Mouse (Mus musculus) intestine, embryonic 16.5 days (tissue): Measurements from ENCODE around the gene Tmem74b. TPM values are rescaled to one million over a fixed set of nuclear protein-coding genes. Genes with fewer than 3 reads are reported as not detected.

Experiments used
- ATAC-seq: fragments of 200-750 bp; cut with Nextera tagmentation; 2 replicates; pipeline ENCODE4 v1.8.0; 2017; ENCODE audit warnings: moderate TSS enrichment, moderate library complexity
- H3K27ac ChIP-seq: fragments of 300-500 bp; sonication (generic); 2 replicates; pipeline ENCODE4 v1.5.1; 2014; ENCODE audit warnings: mild to moderate bottlenecking, low read length
- H3K27me3 ChIP-seq: fragments of 300-500 bp; sonication (generic); replicated peaks from 2 replicates; pipeline ENCODE4 v1.6.1; 2014; ENCODE audit warnings: low read length, control low read depth, mixed read lengths; ENCODE audit not compliant: control insufficient read depth, insufficient read depth
- H3K36me3 ChIP-seq: fragments of 300-500 bp; sonication (generic); 2 replicates; pipeline ENCODE4 v1.6.1; 2014; ENCODE audit warnings: low read length, control low read depth; ENCODE audit not compliant: control insufficient read depth, insufficient read depth
- H3K4me1 ChIP-seq: fragments of 300-500 bp; sonication (generic); 2 replicates; pipeline ENCODE4 v1.6.1; 2014; ENCODE audit warnings: low read length, control low read depth, mixed read lengths; ENCODE audit not compliant: control insufficient read depth, insufficient read depth
- H3K4me2 ChIP-seq: fragments of 300-500 bp; sonication (generic); 2 replicates; pipeline ENCODE4 v1.6.1; 2014; ENCODE audit warnings: low read depth, low read length, control low read depth
- H3K4me3 ChIP-seq: fragments of 300-500 bp; sonication (generic); 2 replicates; pipeline ENCODE4 v1.5.1; 2014; ENCODE audit warnings: mild to moderate bottlenecking, low read length
- H3K9ac ChIP-seq: fragments of 300-500 bp; sonication (generic); 2 replicates; pipeline ENCODE4 v1.6.1; 2014; ENCODE audit warnings: low read depth, low read length
- H3K9me3 ChIP-seq: fragments of 300-500 bp; sonication (generic); 2 replicates; pipeline ENCODE4 v1.6.1; 2016; ENCODE audit warnings: low read length, control low read depth; ENCODE audit not compliant: control insufficient read depth
- WGBS: fragments of 180-500 bp; shearing (Covaris S2); extraction: QIAGEN DNeasy Blood & Tissue Kit; methylation state at CpG from one replicate; pipeline ENCODE4 v1.1.7; 2014; 5-methylcytosine and 5-hydroxymethylcytosine counted together
- polyA plus RNA-seq: library from polyadenylated mRNA; unstranded; fragments of >200 nt; fragmentation: Nextera tagmentation; extraction: Ambion mirVana; gene quantifications from 2 replicates; pipeline ENCODE4 v1.2.1, GENCODE M21; 2015

The Tmem74b gene
- polyA plus RNA-seq, 1 experiment from 2014 or later, result 1.9 TPM

DNA sequence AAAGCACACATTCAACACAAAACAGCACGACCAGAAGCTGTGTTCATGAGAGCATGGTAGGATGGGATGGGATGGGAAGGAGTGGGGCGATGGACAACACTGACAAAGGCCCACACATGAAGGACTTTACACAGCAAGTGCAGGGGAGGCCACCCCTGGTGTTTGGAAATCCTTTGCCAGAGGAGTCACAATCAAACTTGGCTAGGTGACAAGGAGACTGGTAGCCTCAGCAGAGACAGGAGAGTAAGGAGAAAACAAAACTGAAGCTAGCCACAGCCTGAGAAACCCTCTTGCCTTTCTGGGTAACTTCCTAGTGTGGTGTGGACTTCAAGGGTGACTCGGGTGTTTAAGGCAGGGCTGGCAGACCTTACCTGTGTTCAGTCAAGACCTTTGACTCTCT lies 37.3 kb downstream of the Tmem74b start:
- no peak overlapping the region for H3K4me2 ChIP-seq
- 0 out of 2 replicates have a peak, but pooled peaks cover under 1% of the 10 kb centered on the region for H3K36me3 ChIP-seq
- ATAC-seq, result no peak
- H3K27me3 ChIP-seq, result 0 out of 2 replicates have a peak, but pooled peaks cover 2% of the 10 kb centered on the region
- H3K4me1 ChIP-seq, result peaks cover 8% of the 10 kb centered on the region
- H3K4me3 ChIP-seq, result no peak overlapping the region
- H3K9ac ChIP-seq, result no peak overlapping the region
- WGBS, result 94% methylated on average over 3 of the region's 3 CpGs
- H3K9me3 ChIP-seq, result no peaks in the 10 kb centered on the region
- H3K27ac ChIP-seq, result no peak overlapping the region

DNA sequence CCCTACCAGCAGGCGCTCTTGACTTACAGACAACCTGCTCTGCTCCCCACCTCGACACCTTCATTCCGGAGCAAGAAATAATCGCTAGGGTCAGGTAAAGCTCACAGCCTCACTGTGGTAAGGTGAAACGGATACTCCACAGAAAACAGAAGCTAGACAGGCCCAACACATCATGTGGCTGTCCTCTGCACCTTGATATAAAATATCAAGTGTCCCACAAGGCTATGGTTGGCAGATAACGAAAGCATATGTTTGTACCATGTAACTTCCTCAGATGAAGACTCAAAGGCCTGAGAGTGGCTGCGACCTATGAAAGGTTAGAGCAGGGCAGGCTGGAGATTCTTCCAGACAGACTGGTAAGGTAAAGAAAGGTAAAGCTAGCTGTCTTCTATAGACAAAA lies 37.7 kb downstream of the Tmem74b start:
- Histone ChIP-seq H3K4me3 (no peak overlapping the region), H3K9ac (no peak overlapping the region), H3K27me3 (0 out of 2 replicates have a peak, but pooled peaks cover 2% of the 10 kb centered on the region), H3K4me2 (0 out of 2 replicates have a peak overlapping the region, but pooled peaks have one; percentile 56), H3K9me3 (no peaks in the 10 kb centered on the region), H3K4me1 (peaks cover 8% of the 10 kb centered on the region), H3K36me3 (no peaks in the 10 kb centered on the region), H3K27ac (no peak overlapping the region)
- ATAC-seq, result no peak
- 87% methylated on average over 7 of the region's 7 CpGs for WGBS

DNA sequence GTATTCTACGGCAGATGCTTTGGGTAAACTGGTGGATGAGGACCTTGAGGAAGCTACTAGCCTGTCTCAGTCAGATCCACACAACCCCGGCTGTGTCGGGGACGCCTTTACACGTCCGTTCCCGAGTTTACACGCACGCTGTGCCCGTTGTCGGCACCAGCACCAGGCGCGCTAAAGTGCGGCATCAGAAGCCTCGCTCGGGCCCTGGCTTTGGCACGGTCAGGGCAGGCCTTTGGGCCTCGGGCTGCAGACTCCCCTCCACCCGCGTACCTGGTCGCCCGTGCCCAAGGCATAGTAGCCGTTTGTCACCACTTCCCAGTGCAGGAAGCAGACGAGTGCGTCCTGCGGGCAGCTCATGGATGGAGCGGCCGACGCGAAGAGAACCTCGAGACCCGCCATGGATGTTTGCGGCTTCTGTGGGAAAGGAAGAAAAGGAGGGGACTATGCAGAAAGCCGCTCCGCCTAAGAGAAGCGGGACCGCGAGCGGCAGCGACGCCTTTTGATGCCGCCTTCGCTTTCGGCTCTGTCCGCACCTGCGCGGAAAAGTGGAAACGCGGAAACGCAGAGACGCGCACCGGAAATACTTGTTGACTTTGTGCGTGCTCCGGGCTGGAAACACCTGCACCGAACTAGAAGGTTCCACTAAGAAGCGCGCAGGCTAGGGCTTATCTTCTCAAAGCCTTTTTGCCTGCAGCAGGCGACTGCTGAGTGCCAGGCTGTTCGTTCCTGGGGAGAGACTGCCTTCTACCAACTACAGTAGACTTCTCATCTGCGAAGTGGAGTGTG lies 39.1 kb downstream of the Tmem74b start:
- H3K4me2 ChIP-seq, result peak overlapping the region; percentile 56
- peak overlapping the region; percentile 88 for H3K4me3 ChIP-seq
- H3K27ac ChIP-seq, result peak overlapping the region; percentile 55; the same call in 1 of the 2 replicates
- peak overlapping the region; percentile 89 for H3K9ac ChIP-seq
- WGBS, result under 1% methylated on average over 61 of the region's 61 CpGs
- no peaks in the 10 kb centered on the region for H3K9me3 ChIP-seq
- ATAC-seq, result peak; percentile 92
- H3K27me3 ChIP-seq, result 0 out of 2 replicates have a peak, but pooled peaks cover 2% of the 10 kb centered on the region
- H3K36me3 ChIP-seq, result no peaks in the 10 kb centered on the region
- H3K4me1 ChIP-seq, result peaks cover 8% of the 10 kb centered on the region

DNA sequence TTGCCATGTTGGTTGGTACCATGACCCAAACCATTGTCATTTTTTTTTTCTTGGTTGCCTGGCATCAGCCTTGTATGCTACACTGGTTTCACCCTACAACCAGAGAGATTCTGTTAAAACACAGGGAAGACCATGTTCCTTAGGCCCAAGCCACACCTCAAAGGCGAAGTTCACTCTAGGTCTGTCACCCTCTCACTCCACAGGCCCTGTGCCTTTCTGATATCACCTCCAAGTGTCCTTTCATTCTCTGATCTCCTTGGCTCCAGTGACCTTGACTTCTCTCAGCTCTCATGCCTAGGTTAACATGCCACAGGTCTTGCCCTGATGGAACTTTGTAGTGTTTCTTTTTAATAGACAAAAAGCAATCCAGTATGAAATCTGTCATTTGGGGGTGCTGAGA lies 40.3 kb downstream of the Tmem74b start:
- no peaks in the 10 kb centered on the region for H3K9me3 ChIP-seq
- peaks cover 8% of the 10 kb centered on the region for H3K4me1 ChIP-seq
- H3K36me3 ChIP-seq, result no peaks in the 10 kb centered on the region
- no peak overlapping the region for H3K27ac ChIP-seq
- WGBS, result 96% methylated on average over 1 of the region's 1 CpGs
- H3K4me2 ChIP-seq, result no peak overlapping the region
- ATAC-seq, result no peak
- H3K9ac ChIP-seq, result no peak overlapping the region
- H3K4me3 ChIP-seq, result no peak overlapping the region
- 0 out of 2 replicates have a peak, but pooled peaks cover 2% of the 10 kb centered on the region for H3K27me3 ChIP-seq

DNA sequence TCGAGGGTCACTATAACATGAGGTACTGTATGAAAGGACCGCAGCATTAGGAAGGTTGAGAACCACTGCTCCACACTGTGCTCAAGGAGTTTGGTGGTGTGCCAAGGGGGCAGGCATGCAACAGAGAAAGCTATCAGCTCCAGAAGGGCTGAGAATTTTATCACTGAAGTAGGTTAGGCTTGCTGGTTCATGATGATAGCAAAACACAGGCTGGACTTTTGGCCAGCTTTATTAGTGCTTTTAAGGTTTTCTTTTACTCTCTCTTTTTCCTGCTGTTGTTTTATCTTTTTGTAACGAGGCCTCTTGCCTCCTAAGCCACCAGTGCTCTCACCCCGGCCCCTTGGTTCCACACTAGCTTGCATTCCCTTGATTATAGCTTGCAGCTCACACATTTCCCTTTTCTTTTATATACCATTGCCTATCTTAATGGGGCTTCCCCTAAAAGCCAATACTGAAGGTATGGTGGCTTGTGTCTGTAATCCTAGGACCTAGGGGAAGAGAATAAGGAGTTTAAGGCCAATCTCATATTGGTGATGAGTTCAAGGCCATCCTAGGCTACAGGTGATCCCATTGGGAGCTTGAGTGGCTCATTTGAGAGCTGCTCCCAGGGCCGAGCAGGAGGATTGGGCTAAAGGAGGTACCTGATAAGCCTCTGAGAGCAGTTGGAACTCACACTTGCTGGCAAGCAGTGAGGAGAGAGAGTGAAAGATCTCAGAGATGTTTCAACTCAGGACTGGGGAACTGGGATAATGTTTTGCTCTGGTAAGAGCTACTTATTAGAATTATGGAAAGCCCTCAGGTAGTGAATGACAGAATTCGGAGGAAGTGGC lies 41.3 kb downstream of the Tmem74b start:
- H3K36me3 ChIP-seq, result no peaks in the 10 kb centered on the region

DNA sequence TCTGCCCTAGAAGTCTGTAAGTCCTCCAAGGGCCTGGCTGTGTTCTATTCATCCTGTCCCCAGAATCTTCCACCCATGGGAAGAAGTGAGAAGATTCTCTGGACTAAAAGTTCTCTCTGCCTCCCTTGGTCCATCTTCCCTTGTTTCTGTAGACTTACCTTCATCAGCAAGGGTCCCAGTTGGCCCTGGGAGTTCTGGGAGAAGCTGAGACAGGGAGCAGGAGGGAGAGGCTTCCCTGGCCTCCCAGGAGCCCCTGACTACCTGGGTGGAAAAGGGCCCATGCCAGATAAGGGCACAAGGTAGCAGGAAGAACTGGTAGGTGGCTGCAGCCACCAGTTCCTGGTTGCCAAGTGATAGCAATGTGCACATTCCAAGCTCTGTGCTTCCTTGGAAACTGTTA lies 42.0 kb downstream of the Tmem74b start, which contains the start of gene Psmf1:
Gene Psmf1, minus strand, starts transcription at position 342 of the 400 bp plus-strand sequence.
- Histone ChIP-seq H3K9me3 (no peaks in the 10 kb centered on the region), H3K9ac (no peak within 1 kb of the TSS), H3K27me3 (0 out of 2 replicates have a peak, but pooled peaks cover 8% of the 10 kb centered on the region), H3K27ac (no peak within 1 kb of the TSS), H3K4me2 (no peak within 1 kb of the TSS), H3K4me3 (no peak within 1 kb of the TSS), H3K4me1 (peaks cover 8% of the 10 kb centered on the region), H3K36me3 (no peaks in the 10 kb centered on the region)
- no peak for ATAC-seq

More for the DNA sequence above, 41.3 kb downstream of the Tmem74b start:
- no peak overlapping the region for H3K4me2 ChIP-seq
- 70% methylated on average over 6 of the region's 6 CpGs for WGBS
- no peak for ATAC-seq
- no peak overlapping the region for H3K27ac ChIP-seq
- H3K9ac ChIP-seq, result no peak overlapping the region
- H3K9me3 ChIP-seq, result no peaks in the 10 kb centered on the region
- H3K27me3 ChIP-seq, result 0 out of 2 replicates have a peak, but pooled peaks cover 8% of the 10 kb centered on the region
- H3K4me3 ChIP-seq, result no peak overlapping the region
- peaks cover 8% of the 10 kb centered on the region for H3K4me1 ChIP-seq

DNA sequence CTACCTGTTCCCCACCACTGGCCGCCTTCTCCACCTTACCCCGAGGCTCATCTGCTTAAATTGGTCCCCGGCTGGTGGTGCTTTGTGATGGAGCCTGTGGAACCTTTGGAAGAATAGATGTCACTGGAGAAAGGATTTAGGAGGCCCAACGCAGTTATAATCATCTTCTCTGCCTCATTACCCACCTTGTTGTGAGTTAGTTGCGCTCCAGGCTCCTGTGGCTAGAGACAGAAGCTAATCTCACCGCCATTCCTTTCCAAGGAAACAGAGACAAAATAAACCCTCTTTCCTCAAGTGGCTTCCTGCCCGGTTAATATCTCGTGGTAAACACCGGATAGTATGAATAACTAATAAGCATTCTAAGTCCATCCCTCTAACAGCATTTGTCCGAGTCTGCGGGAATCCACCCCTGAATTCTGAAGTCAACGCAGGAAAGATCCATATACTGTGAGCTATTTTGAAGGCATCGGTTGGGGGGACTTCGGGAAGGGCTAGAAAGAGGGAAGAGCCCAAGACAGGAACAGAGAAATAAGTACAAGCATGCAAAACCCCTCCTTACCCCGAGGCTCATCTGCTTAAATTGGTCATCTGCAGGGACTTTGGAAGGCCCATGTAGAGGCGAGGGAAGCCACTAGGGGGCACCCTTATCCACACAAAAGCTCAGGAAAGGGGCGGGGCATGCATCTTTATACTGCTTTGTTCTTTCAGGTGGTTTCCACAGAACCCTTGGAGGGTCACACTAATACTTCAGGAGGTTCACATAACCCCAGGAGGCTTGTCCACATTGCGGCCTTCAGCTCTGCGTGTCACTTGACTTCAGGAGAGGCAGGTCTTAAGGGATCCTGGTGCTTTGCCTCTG lies 46.3 kb downstream of the Tmem74b start:
- no peaks in the 10 kb centered on the region for H3K9me3 ChIP-seq
- H3K27ac ChIP-seq, result no peak overlapping the region
- H3K27me3 ChIP-seq, result 0 out of 2 replicates have a peak, but pooled peaks cover 6% of the 10 kb centered on the region
- peak; percentile 58 for ATAC-seq
- no peak overlapping the region for H3K4me3 ChIP-seq
- H3K36me3 ChIP-seq, result no peaks in the 10 kb centered on the region
- H3K9ac ChIP-seq, result no peak overlapping the region
- H3K4me1 ChIP-seq, result no peaks in the 10 kb centered on the region
- WGBS, result 38% methylated on average over 19 of the region's 19 CpGs
- H3K4me2 ChIP-seq, result no peak overlapping the region

DNA sequence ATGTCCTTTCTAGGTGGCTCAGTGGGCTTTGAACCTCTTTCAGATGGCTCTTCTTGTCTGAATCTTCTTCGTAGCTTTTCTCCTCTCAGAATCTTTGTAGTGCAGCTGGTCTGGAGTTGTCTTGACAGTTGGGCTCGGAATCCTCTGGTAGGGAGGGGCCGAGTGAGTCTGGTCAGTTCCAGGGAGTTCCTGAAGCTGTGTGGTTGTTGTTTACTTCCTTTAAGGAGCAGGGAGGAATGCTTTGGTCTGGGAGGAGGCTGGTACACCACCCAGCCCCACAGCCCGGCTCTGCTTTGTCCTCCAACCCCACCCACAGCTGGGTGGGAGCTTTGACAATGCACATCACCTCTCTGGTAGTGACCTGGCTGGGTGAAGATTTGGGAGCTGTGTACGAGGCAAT lies 49.5 kb downstream of the Tmem74b start:
- no peak for ATAC-seq
- H3K9ac ChIP-seq, result no peak overlapping the region
- no peak overlapping the region for H3K4me2 ChIP-seq
- no peaks in the 10 kb centered on the region for H3K36me3 ChIP-seq
- 71% methylated on average over 5 of the region's 5 CpGs for WGBS
- H3K4me1 ChIP-seq, result no peaks in the 10 kb centered on the region
- H3K4me3 ChIP-seq, result no peak overlapping the region
- H3K27me3 ChIP-seq, result 0 out of 2 replicates have a peak, but pooled peaks cover 6% of the 10 kb centered on the region
- H3K9me3 ChIP-seq, result no peaks in the 10 kb centered on the region
- H3K27ac ChIP-seq, result no peak overlapping the region
